Mouse (Mus musculus): ENCODE data around the gene Spock1. TPM values are rescaled to one million over a fixed set of nuclear protein-coding genes. Genes with fewer than 3 reads are reported as not detected.
"Not testable (repeated sequence)": the region's sequence is repeated elsewhere in the genome, so short reads cannot be mapped to it uniquely, and the experiment has no call there.

The Spock1 gene
- total RNA-seq, 4 experiments from 2014 or later, result 11.1 to 19.0 (median 13.4) TPM

DNA sequence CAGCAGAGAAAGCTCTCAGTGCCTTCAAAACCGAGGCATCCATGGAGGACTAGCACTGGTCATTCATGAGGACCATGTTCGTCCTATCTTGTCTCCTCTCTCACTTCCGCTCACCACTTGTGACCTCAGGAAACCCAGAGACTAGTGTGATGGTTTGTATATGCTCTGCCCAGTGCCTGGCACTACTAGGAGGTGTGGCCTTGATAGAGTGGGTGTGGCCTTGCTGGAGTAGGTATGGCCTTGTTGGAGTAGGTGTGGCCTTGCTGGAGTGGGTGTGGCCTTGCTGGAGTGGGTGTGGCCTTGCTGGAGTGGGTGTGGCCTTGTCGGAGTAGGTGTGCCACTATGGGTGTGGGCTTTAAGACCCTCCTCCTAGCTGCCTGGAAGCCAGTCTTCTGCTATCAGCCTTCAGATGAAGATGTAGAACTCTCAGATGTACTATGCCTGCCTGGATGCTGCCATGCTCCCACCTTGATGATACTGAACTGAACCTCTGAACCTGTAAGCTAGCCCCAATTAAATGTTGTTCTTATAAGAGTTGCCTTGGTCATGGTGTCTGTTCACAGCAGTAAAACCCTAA lies 318.7 kb downstream of the Spock1 start:
- not testable (repeated sequence) for DNase-seq

GRCm38 (mm10) chr13:57588558-57589273 lies 319.4 kb downstream of the Spock1 start:
- no peak for DNase-seq

GRCm38 (mm10) chr13:57585131-57585530 lies 323.0 kb downstream of the Spock1 start:
- peak; percentile 35 for DNase-seq

DNA sequence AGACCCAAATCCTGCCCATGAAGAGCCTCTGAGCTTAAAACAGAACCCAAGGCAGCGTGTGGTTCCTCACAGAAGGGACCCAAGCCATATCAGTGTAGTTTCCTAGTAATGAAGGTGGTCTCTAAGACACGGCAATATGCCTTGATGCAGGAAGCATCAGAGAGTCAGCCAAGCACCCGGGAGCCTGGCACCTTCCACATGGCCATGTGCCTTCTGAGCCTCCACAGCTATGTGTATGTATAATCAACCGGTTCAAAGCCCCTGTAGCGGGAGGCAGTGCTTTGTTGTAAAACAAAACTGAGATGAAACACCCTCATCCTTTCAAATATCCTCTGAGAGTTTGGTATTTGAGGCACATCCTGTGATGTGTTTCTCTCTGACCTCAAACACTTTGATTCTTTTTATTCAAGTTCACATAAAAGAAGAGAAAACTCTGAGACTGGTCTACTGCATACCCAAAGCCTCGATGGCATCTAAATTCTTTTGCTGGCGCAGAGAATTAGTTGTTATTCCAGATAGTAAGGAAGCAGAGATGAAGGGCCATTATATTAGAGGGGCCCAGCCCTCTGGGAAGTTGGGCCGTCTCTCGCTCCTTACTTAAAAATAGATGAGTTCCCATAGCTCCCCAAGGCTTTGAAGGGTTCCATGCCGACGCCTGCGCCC lies 325.7 kb downstream of the Spock1 start:
- DNase-seq, result no peak

DNA sequence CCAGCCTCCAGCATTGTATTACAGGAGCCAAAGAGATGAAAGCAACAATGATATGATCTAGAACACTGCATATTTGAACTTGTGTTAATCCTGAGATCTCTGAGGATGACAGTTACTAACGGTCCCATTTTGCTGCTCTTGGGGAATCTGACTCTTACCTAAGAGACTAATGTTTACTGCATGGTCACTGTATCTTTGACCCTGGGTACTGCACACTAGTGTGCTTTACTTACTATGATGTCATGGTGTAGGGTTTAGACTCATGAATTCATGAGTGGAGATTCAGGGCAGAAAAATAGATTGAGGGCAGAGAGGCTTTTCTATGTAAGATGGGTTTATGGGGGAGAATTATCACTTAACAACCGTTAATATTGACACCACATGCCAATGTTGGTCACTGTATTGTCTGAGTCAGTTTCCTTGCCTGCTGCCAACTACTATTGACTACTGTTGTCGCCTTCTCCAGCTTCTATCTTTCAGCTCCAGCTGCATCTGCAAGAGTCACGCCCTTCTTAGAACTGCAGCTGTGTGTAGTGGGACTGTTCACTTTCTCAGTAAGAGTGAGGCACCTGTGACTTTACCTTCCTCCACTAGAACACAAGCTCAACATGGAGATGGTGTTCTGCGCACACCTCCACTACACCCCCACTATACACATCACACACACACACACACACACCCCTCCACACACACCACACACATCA lies 330.4 kb downstream of the Spock1 start:
- no peak for DNase-seq

GRCm38 (mm10) chr13:57573501-57573900 lies 334.6 kb downstream of the Spock1 start:
- DNase-seq, result no peak

DNA sequence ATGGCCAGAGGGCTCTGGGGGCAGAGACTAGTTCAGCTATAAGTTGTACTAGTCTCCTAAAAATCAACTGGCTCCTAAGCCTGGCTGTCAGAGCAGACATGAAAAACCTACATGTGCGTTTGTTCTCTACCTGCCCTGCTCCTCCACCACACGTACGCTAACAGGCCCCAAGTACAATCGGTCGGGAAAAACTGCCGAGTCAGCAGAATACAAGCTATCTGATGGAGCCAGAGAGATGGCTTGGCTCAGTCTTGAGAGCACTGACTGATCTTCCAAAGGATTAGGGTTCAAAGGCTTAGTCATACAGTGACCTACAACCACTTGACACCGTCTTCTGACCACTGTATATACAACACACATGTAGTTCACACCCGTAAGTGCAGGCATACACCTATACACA lies 339.7 kb downstream of the Spock1 start:
- no peak for DNase-seq

DNA sequence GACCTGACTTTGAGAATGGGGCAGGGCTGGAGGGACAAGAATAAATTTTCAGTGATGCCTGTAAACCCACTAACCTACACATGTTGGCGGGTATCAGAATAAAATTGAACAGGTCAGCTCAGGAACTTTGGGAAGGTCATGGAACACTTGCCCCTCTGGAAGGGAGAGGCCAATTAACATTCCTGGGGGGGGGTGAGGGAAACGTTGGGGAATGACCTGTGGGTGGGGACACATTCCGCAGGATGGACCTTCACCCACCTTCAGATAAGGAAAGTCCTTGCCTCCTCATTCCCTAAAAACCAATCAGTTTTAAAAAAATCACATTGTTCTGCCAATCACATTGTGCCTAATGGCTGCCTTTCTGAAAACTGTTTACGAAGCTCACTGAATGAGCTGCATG lies 352.9 kb downstream of the Spock1 start:
- DNase-seq, result no peak

- no peak for DNase-seq
Measured at GRCm38 (mm10) chr13:57549743-57550142, 358.4 kb downstream of the Spock1 start.

DNA sequence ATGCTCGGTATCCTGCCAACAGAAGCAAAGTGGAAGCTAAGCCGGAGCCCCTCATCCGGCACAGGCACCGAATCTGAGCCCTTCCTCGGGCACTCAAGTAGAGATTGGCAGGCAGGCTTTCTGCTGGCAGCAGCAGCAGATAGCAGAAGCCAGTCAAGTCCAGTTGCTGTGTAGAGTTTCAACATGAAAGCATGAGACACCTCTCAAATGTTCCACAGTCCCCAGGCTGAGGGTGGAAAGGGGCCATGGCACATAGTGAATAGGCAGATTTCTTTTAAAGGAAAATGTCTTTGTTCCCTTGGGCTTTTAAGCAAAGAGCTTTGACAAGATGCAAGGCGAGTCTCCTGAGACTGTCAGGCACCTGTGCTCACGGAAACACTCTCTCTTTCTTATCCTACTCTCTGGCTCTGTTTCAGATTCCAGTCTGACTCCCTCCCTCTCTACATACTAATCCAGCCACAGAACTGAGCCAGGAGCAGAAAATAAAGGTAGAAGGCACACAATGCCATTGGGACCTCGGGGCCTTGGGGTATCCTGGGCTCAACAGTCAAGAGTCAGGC lies 371.1 kb downstream of the Spock1 start:
- DNase-seq, result no peak

GRCm38 (mm10) chr13:57534325-57534724 lies 373.8 kb downstream of the Spock1 start:
- DNase-seq, result peak; percentile 6

DNA sequence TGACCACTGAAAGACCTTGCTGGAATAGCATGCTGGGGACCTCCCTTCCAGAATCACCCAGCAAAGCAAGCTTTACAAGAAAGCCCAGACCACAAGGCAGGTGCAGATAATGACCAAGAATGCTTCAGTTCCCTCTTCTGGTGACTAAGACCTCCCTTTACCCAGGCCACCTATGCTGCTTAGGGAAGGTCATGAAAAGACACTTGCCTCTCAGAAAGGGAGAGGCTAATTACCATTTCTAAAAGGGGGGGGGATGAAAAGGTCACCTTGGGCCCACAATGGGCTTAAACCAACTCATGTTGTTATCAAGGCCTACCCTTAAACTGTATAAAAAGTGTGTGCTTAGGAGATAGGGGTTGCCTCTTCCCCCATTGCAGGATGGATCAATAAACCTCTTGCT lies 382.2 kb downstream of the Spock1 start:
- no peak for DNase-seq

DNA sequence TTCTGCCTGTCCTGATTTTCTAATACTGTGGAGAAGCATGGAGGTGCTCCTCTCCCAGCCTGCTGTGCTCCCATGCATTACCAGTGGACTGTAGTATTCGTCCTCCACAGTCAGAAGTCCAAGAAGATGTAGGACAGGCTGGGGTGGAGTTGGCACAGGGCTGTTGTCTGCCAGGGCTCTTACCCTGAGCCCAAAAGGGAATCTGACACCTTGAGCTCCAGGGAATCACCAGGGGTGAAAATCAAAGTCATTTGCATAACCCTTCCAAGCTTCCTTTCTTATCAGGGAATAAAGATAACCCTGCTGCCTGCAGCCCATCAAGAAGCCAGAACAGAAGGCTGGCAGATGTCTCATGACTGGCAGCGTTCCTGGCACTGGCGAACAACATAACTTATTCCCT lies 383.6 kb downstream of the Spock1 start:
- DNase-seq, result no peak

DNA sequence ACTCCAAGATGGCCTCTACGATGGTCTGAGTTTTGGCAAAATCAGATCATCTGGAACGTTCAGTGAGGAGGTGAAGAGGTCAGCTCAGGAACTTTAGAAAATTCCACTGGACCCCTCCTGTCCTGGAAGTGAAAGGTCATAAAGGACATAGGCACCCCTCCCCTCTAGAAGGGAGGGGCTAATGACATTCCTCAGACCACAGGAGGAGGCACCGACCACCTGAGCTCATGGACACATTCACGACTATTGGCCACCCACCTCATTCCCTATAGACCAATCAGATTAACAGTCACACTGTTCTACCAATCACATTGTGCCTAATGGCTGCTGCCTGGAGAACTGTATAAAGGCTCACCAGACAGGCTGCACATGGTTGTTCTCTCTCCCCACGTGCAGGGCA lies 384.8 kb downstream of the Spock1 start:
- no peak for DNase-seq

DNA sequence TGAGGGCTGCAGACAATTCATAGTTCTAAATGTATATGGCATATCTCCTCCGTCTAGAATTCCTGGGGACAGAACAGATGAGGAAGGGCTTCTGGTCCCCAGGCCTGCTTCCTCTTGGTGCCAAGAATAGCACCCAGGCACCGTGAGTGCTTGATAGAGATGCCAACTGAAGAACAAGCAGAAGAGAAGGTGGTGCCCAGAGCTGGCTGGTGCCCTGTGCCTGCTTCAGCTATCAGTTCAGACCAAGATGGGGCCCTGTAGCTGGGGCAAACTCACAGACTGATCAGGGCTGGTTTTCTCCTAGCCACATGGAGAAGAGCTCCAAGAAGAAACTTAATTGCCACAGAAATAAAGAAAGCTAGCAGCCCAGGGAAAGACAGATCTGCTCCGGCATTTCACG lies 385.8 kb downstream of the Spock1 start:
- no peak for DNase-seq

GRCm38 (mm10) chr13:57521152-57521551 lies 387.0 kb downstream of the Spock1 start:
- DNase-seq, result peak; percentile 4

GRCm38 (mm10) chr13:57519790-57520189 lies 388.3 kb downstream of the Spock1 start:
- DNase-seq, result no peak

DNA sequence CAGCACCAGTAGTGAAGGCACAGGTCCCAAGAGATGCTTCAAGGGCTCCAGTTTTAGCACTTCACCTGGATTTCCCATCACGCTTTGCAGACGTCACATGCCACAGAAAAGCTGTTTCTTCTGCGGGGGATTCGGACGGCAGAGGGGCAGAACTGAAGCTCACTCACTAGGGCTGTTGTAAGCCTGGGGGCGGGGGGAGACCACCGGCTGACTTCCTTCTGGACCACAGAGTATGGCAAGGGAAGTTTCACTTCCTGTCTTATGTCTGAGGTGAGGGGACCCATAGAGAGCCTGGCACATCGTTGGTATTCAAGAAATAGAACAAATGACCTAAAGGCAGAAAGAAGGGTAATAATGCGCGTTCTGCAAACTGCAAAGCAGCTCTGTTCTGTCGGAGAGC lies 392.4 kb downstream of the Spock1 start:
- no peak for DNase-seq

DNA sequence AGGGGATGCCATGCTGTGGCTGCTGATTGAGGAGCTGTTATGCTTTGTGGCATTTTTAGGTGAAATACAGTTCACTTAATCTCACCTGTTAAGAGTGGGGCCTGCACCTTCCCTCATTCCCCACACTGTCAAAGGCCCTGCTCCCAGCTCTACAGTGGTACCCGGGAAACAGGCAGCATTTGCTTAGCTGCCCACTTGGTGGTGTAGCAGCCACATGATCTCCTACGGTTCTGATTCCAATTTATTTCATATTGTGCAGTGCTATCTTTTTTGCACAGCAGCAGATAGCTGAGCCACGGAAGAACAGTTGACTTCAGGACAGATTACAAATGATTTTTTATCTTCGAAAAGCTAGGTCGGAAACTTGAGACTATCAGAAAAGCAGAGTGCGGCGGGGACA lies 406.6 kb downstream of the Spock1 start:
- DNase-seq, result no peak

DNA sequence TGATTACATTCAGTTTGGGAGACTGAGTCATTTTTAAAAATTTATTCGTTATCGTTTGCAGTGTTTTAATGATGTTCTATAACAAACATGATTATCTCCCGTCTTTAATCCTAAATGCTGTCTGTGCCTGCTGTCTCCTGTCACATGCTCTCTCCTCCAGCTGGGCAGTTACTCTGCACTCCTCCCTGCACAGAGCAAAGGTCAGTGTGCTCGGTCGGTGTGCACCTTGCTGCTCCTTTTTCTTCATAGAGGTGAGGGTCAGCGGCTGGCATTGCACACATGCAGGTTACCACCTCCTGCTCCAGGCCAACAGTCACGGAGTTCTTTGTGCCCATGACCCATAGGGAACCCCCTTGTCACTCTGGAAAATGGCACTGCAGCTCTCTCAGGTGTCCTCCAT lies 411.4 kb downstream of the Spock1 start:
- DNase-seq, result no peak

DNA sequence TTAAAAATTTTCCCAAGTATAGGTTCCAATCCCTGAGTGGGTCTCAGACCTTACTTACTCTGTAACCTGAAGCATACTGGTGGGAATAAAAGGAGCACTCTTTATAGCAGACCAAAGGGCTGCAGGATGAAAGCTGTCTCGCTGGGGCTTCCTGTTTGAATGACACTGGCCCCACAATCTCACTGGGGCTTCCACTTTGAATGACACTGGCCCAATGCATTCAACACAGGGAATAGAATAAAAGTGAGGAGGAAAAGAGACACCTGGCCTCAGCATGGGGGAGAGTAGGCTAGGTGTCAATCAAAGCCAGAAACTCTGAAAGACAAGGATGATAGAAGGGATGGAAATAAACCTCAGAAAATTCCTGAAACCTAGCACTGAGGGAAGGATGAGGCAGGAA lies 413.3 kb downstream of the Spock1 start:
- DNase-seq, result no peak

DNA sequence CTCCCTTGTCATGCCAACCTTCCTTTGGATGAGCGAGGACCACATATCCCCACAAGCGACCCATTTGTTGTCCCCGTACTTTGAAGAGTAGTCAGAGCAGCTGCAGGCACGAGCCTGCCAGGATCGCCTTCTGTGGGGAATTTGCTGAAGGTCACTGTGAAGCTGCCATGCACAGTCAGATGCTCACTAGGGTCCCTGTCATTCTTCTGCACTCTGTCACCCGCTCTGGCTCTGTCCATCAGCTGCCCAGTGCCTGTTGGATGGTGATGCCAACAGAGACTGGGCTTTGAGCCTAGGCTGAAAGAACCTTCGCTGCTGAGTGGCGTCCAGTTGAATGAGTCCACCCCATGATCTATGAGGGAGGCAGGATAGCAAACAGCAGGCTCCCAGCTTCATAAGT lies 419.2 kb downstream of the Spock1 start:
- no peak for DNase-seq
